Mouse (Mus musculus): ENCODE measurements around the gene Anxa6. TPM values are rescaled to one million over a fixed set of nuclear protein-coding genes. Genes with fewer than 3 reads are reported as not detected.

Anxa6 gene
- total and polyA plus RNA-seq, 3 experiments = 115 to 168 (median 162) TPM

DNA sequence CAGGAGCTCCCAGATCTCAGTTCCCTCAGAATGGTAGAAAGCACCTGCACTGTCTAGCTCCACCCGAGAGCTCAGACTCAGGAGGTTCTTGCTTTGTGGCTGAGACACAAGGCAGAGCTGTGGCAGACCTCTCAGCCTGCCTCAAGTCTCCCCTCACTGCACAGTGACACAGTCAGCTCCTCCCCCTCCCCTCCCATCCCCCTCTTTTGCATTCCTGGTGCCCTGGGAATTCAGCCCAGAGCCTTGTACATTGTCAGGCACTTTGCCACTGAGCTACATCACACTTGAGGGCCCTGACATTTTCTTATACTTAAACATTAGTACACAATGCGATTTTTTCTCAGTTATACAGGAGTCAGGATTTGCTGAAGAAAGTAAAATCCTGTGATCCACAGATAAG, 35.8 kb upstream of the Anxa6 start:
- dilution Hi-C loops (cut with MboI; ENCODE audit: extremely low pct_ligation_motif_present, extremely low pct_unique_long_range_greater_than_20kb, low sequenced_read_pairs) = no loop called here

GRCm38 (mm10) chr11:55066921-55067320, 33.7 kb upstream of the Anxa6 start:
- Histone ChIP-seq H3K9ac (ENCODE audit: insufficient read depth, low read depth) (no peak overlapping the region), H3K4me2 (ENCODE audit: insufficient read depth, low read depth, poor library complexity, severe bottlenecking) (no peak overlapping the region), H3K9me3 (replicated peaks; ENCODE audit: low read length) (no peaks in the 10 kb centered on the region), H3K4me3 (replicated peaks in 1 of 3; ENCODE audit: low read depth in 2 of 3, low read length in 2 of 3, poor library complexity in 1 of 3) (no peak overlapping the region), H3K27me3 (replicated peaks) (no peaks in the 10 kb centered on the region), H3K27ac (ENCODE audit: insufficient read depth, low read depth) (no peak overlapping the region), H3K4me1 (ENCODE audit: control insufficient read depth in 1 of 2, insufficient read depth in 2 of 2) (peaks cover 3 to 11% of the 10 kb centered on the region in 2 experiments), H3K79me2 (replicated peaks; ENCODE audit: control insufficient read depth, extremely low read depth, insufficient read depth, poor library complexity, severe bottlenecking) (no peaks in the 10 kb centered on the region; the same call in 1 of the 2 replicates), H3K36me3 (replicated peaks in 1 of 2; ENCODE audit: control insufficient read depth in 1 of 2, insufficient read depth in 1 of 2, low read length in 1 of 2) (no peaks in the 10 kb centered on the region)
- TF ChIP-seq EP300 (IDR thresholded peaks at IDR 0.05; ENCODE audit: low read length) = no peak
- no peak for TF ChIP-seq CTCF (conservative IDR thresholded peaks at IDR 0.05 in 1 of 2, IDR thresholded peaks at IDR 0.05 in 1 of 2; ENCODE audit: low read depth in 2 of 2, low read length in 2 of 2)
- dilution Hi-C loops (cut with MboI; ENCODE audit: extremely low pct_ligation_motif_present, extremely low pct_unique_long_range_greater_than_20kb, low sequenced_read_pairs) = no loop called here
- in situ Hi-C loops (cut with MboI; ENCODE audit: low pct_ligation_motif_present, low pct_unique_long_range_greater_than_20kb, low sequenced_read_pairs) = no loop called here
- no peak for DNase-seq (ENCODE audit: extremely low read depth)

More for the DNA sequence above, 35.8 kb upstream of the Anxa6 start:
- peak; percentile 36; the same call in 1 of the 2 replicates for TF ChIP-seq CHD2 (IDR thresholded peaks at IDR 0.05; ENCODE audit: low read length)
- TF ChIP-seq SIN3A (IDR thresholded peaks at IDR 0.05; ENCODE audit: low read length) = no peak
- in situ Hi-C loops (cut with MboI; ENCODE audit: low pct_ligation_motif_present, low pct_unique_long_range_greater_than_20kb, low sequenced_read_pairs) = no loop called here
- H3K4me2 ChIP-seq (ENCODE audit: insufficient read depth, low read depth, poor library complexity, severe bottlenecking) = no peak overlapping the region
- no peaks in the 10 kb centered on the region for H3K36me3 ChIP-seq (replicated peaks in 1 of 2; ENCODE audit: control insufficient read depth in 1 of 2, insufficient read depth in 1 of 2, low read length in 1 of 2)
- H3K9ac ChIP-seq (ENCODE audit: insufficient read depth, low read depth) = no peak overlapping the region
- no peaks in the 10 kb centered on the region for H3K79me2 ChIP-seq (replicated peaks; ENCODE audit: control insufficient read depth, extremely low read depth, insufficient read depth, poor library complexity, severe bottlenecking)
- H3K4me1 ChIP-seq (ENCODE audit: control insufficient read depth in 1 of 2, insufficient read depth in 2 of 2) = peaks cover 7 to 27% of the 10 kb centered on the region in 2 experiments
- no peaks in the 10 kb centered on the region for H3K27me3 ChIP-seq (replicated peaks)
- no peak overlapping the region for H3K4me3 ChIP-seq (replicated peaks in 1 of 3; ENCODE audit: low read depth in 2 of 3, low read length in 2 of 3, poor library complexity in 1 of 3)
- DNase-seq (ENCODE audit: extremely low read depth) = no peak
- H3K27ac ChIP-seq (ENCODE audit: insufficient read depth, low read depth) = no peak overlapping the region
- no peaks in the 10 kb centered on the region for H3K9me3 ChIP-seq (replicated peaks; ENCODE audit: low read length)

DNA sequence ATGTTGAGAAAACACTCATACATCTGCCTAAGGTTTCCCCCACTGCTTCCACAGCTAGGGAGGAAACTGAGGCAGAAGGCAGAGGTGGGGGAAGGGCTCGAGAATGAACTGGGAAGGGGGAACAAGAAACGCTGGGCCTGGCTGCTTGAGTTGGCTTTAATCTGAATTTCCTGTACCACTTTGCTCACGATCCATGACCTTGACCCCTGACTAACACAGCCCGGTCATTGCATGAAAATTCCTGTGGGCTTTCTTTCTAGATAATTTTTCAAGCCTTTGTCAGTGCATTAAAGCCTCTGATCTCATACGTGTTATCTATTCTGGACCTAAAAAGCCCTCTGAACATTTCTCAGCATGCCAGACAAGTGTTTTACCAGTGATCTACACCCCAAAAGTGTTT, 29.6 kb upstream of the Anxa6 start:
- in situ Hi-C loops (cut with MboI; ENCODE audit: low pct_ligation_motif_present, low pct_unique_long_range_greater_than_20kb, low sequenced_read_pairs) = no loop called here
- Histone ChIP-seq H3K27me3 (replicated peaks) (no peaks in the 10 kb centered on the region), H3K9ac (ENCODE audit: insufficient read depth, low read depth) (no peak overlapping the region), H3K79me2 (replicated peaks; ENCODE audit: control insufficient read depth, extremely low read depth, insufficient read depth, poor library complexity, severe bottlenecking) (no peaks in the 10 kb centered on the region; the same call in 1 of the 2 replicates), H3K36me3 (replicated peaks in 1 of 2; ENCODE audit: control insufficient read depth in 1 of 2, insufficient read depth in 1 of 2, low read length in 1 of 2) (no peaks in the 10 kb centered on the region), H3K4me1 (ENCODE audit: control insufficient read depth in 1 of 2, insufficient read depth in 2 of 2) (peaks cover 0 to 3% of the 10 kb centered on the region in 2 experiments; a peak in 1 of 4 replicates), H3K27ac (ENCODE audit: insufficient read depth, low read depth) (no peak overlapping the region), H3K9me3 (replicated peaks; ENCODE audit: low read length) (no peaks in the 10 kb centered on the region), H3K4me3 (replicated peaks in 1 of 3; ENCODE audit: low read depth in 2 of 3, low read length in 2 of 3, poor library complexity in 1 of 3) (no peak overlapping the region), H3K4me2 (ENCODE audit: insufficient read depth, low read depth, poor library complexity, severe bottlenecking) (no peak overlapping the region)
- dilution Hi-C loops (cut with MboI; ENCODE audit: extremely low pct_ligation_motif_present, extremely low pct_unique_long_range_greater_than_20kb, low sequenced_read_pairs) = no loop called here
- TF ChIP-seq USF1 (IDR thresholded peaks at IDR 0.05; ENCODE audit: low read depth, low read length) (no peak), MEF2A (IDR thresholded peaks at IDR 0.05; ENCODE audit: borderline replicate concordance, low read depth, low read length) (no peak), CTCF (conservative IDR thresholded peaks at IDR 0.05 in 1 of 2, IDR thresholded peaks at IDR 0.05 in 1 of 2; ENCODE audit: low read depth in 2 of 2, low read length in 2 of 2) (no peak)
- DNase-seq (ENCODE audit: extremely low read depth) = no peak

- no peaks in the 10 kb centered on the region for H3K36me3 ChIP-seq (replicated peaks in 1 of 2; ENCODE audit: control insufficient read depth in 1 of 2, insufficient read depth in 1 of 2, low read length in 1 of 2)
- no peak for DNase-seq (ENCODE audit: extremely low read depth)
- no peaks in the 10 kb centered on the region for H3K9me3 ChIP-seq (replicated peaks; ENCODE audit: low read length)
- H3K27ac ChIP-seq (ENCODE audit: insufficient read depth, low read depth) = no peak overlapping the region
- H3K27me3 ChIP-seq (replicated peaks) = no peaks in the 10 kb centered on the region
- dilution Hi-C loops (cut with MboI; ENCODE audit: extremely low pct_ligation_motif_present, extremely low pct_unique_long_range_greater_than_20kb, low sequenced_read_pairs) = no loop called here
- H3K9ac ChIP-seq (ENCODE audit: insufficient read depth, low read depth) = no peak overlapping the region
- in situ Hi-C loops (cut with MboI; ENCODE audit: low pct_ligation_motif_present, low pct_unique_long_range_greater_than_20kb, low sequenced_read_pairs) = no loop called here
- TF ChIP-seq CTCF (conservative IDR thresholded peaks at IDR 0.05 in 1 of 2, IDR thresholded peaks at IDR 0.05 in 1 of 2; ENCODE audit: low read depth in 2 of 2, low read length in 2 of 2) = no peak
- TF ChIP-seq BHLHE40 (IDR thresholded peaks at IDR 0.05; ENCODE audit: low read depth, low read length) = no peak
- TF ChIP-seq MYC (IDR thresholded peaks at IDR 0.05; ENCODE audit: low read depth, low read length) = no peak
- no peak for TF ChIP-seq TBP (conservative IDR thresholded peaks at IDR 0.05; ENCODE audit: low read depth, low read length)
- no peak for TF ChIP-seq JUND (conservative IDR thresholded peaks at IDR 0.05; ENCODE audit: low read depth, low read length)
- no peak for TF ChIP-seq MAFK (IDR thresholded peaks at IDR 0.05; ENCODE audit: insufficient replicate concordance, low read length)
- no peak for TF ChIP-seq ZKSCAN1 (IDR thresholded peaks at IDR 0.05; ENCODE audit: borderline replicate concordance, low read depth, low read length)
- no peak for TF ChIP-seq CHD1 (IDR thresholded peaks at IDR 0.05; ENCODE audit: low read depth, low read length)
- no peak for TF ChIP-seq GABPA (IDR thresholded peaks at IDR 0.05; ENCODE audit: insufficient replicate concordance, low read depth, low read length)
- TF ChIP-seq POLR2AphosphoS2 (IDR thresholded peaks at IDR 0.05; ENCODE audit: low read depth, low read length) = no peak
- TF ChIP-seq ETS1 (conservative IDR thresholded peaks at IDR 0.05; ENCODE audit: low read depth, low read length) = no peak
- TF ChIP-seq JUN (IDR thresholded peaks at IDR 0.05; ENCODE audit: insufficient read depth, low read depth, low read length) = no peak
- TF ChIP-seq MXI1 (IDR thresholded peaks at IDR 0.05; ENCODE audit: low read depth, low read length) = no peak
- H3K4me1 ChIP-seq (ENCODE audit: control insufficient read depth in 1 of 2, insufficient read depth in 2 of 2) = peaks cover 0 to 3% of the 10 kb centered on the region in 2 experiments; a peak in 1 of 4 replicates
- H3K79me2 ChIP-seq (replicated peaks; ENCODE audit: control insufficient read depth, extremely low read depth, insufficient read depth, poor library complexity, severe bottlenecking) = no peaks in the 10 kb centered on the region; the same call in 1 of the 2 replicates
- no peak overlapping the region for H3K4me2 ChIP-seq (ENCODE audit: insufficient read depth, low read depth, poor library complexity, severe bottlenecking)
- no peak overlapping the region for H3K4me3 ChIP-seq (replicated peaks in 1 of 3; ENCODE audit: low read depth in 2 of 3, low read length in 2 of 3, poor library complexity in 1 of 3)
Observed at GRCm38 (mm10) chr11:55060802-55061201, 27.6 kb upstream of the Anxa6 start.

All from CH12.LX (cell line).